23 mouse cellular contexts compared by ENCODE assay signal in genomic region chr1:180707813-180708212, GRCm38 (mm10). TPM values are rescaled to one million over a fixed set of nuclear protein-coding genes. Genes with fewer than 3 reads are reported as not detected.
"Had no signal": no experiment of that assay in that cellular context is flagged by ENCODE, and none has a peak within 500 bp of the region (broad histone marks: within the 10 kb centered on the region; RNA-seq: fewer than 3 reads in every experiment).

No protein-coding gene starts in this region.

- H3K9ac ChIP-seq: limb, embryonic 12.5 days; limb, embryonic 15.5 days; lung, embryonic 14.5 days; midbrain, embryonic 12.5 days; midbrain, embryonic 15.5 days; neural tube, embryonic 12.5 days; neural tube, embryonic 15.5 days; stomach, embryonic 15.5 days had no signal

- H3K4me2 ChIP-seq: limb, embryonic 12.5 days; limb, embryonic 15.5 days; lung, embryonic 14.5 days; midbrain, embryonic 12.5 days; midbrain, embryonic 15.5 days; neural tube, embryonic 12.5 days; neural tube, embryonic 15.5 days; stomach, embryonic 15.5 days had no signal

- H3K4me3 ChIP-seq: limb, embryonic 12.5 days; limb, embryonic 15.5 days; midbrain, embryonic 12.5 days; midbrain, embryonic 15.5 days; neural tube, embryonic 12.5 days; neural tube, embryonic 15.5 days; stomach, embryonic 15.5 days had no signal

- H3K4me1 ChIP-seq: midbrain, embryonic 12.5 days; midbrain, embryonic 15.5 days; neural tube, embryonic 12.5 days; neural tube, embryonic 15.5 days; stomach, embryonic 15.5 days had no signal

- H3K36me3 ChIP-seq: limb, embryonic 12.5 days; limb, embryonic 15.5 days; midbrain, embryonic 12.5 days; midbrain, embryonic 15.5 days; neural tube, embryonic 12.5 days; neural tube, embryonic 15.5 days; stomach, embryonic 15.5 days had no signal

- H3K9me3 ChIP-seq: limb, embryonic 12.5 days; limb, embryonic 15.5 days; midbrain, embryonic 12.5 days; midbrain, embryonic 15.5 days; neural tube, embryonic 12.5 days; neural tube, embryonic 15.5 days; stomach, embryonic 15.5 days had no signal

- ATAC-seq: lung, postnatal 0 days; midbrain, embryonic 15.5 days had no signal

- DNase-seq: kidney, adult 11 months; kidney, postnatal 4 days; left cerebral cortex, postnatal 4 days; right cerebral cortex, adult 18-20 months; right cerebral cortex, postnatal 14 days; right cerebral cortex, postnatal 4 days; thymus, postnatal 25 days had no signal

- H3K27me3 ChIP-seq: limb, embryonic 12.5 days; limb, embryonic 15.5 days; midbrain, embryonic 12.5 days; midbrain, embryonic 15.5 days; neural tube, embryonic 12.5 days; neural tube, embryonic 15.5 days; stomach, embryonic 15.5 days had no signal

- H3K27ac ChIP-seq: kidney, postnatal 0 days; limb, embryonic 12.5 days; limb, embryonic 15.5 days; macrophage; midbrain, embryonic 12.5 days; midbrain, embryonic 15.5 days; neural tube, embryonic 12.5 days; neural tube, embryonic 15.5 days; stomach, embryonic 15.5 days had no signal

RNA-seq across cellular contexts. Expression of gene Mixl1, which starts 11.0 kb away (rescaled TPM):
- total RNA-seq: layer of hippocampus, adult 18-20 months; left cerebral cortex, adult 8-10 months; left cerebral cortex, postnatal 14 days; left cerebral cortex, postnatal 4 days; megakaryocyte, adult 5-6 weeks had no signal
- polyA plus RNA-seq: lung, postnatal 0 days; macrophage; neural tube, embryonic 15.5 days; urinary bladder, adult 2 months had no signal
